Mouse (Mus musculus): ENCODE results near the gene Olfr1186. TPM values are rescaled to one million over a fixed set of nuclear protein-coding genes. Genes with fewer than 3 reads are reported as not detected.
"Not testable (repeated sequence)": the region's sequence is repeated elsewhere in the genome, so short reads cannot be mapped to it uniquely, and the experiment has no call there.

The Olfr1186 gene
- polyA plus RNA-seq (2016; fragmentation: Nextera tagmentation; extraction: Ambion mirVana), result not detected in 2 replicates

GRCm38 (mm10) chr2:88518251-88518650, at the start of gene Olfr1186:
Gene Olfr1186, plus strand, starts transcription at chr2:88518551.
- WGBS, result 89% methylated on average over 2 of the region's 2 CpGs
- no peaks in the 10 kb centered on the region for H3K9me3 ChIP-seq
- DNase-seq (ENCODE audit: extremely low spot score, low spot score), result no peak
- H3K36me3 ChIP-seq (replicated peaks), result no peaks in the 10 kb centered on the region
- no peaks in the 10 kb centered on the region for H3K4me1 ChIP-seq
- H3K4me3 ChIP-seq, result no peak within 1 kb of the TSS
- no peaks in the 10 kb centered on the region for H3K27me3 ChIP-seq (ENCODE audit: poor library complexity, severe bottlenecking)
- no peak within 1 kb of the TSS for H3K27ac ChIP-seq

DNA sequence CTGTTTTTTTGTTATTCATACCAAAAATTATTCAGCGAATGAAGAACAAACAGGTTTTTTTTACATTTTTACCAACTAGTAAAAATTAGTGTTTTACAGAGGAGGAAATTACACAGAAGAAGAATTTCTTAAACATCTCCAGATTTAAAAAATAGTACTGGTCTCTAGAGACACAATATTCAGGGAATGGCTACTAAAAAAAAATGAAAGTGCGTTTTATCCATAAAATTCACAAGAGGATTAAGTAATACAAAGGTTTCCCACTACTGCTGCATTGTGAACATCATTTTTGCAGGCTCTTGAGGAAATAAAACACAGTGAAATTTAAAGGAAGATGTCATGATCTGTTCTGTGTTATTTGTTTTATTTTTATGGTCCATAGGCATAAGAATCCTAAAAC, 35.1 kb upstream of the Olfr1186 start, which contains the start of gene Olfr1184:
Gene Olfr1184, plus strand, starts transcription at position 301 of the 400 bp plus-strand sequence.
- no peak for DNase-seq (ENCODE audit: extremely low spot score, low spot score)
- H3K4me3 ChIP-seq, result no peak within 1 kb of the TSS
- no peaks in the 10 kb centered on the region for H3K9me3 ChIP-seq
- H3K4me1 ChIP-seq, result no peaks in the 10 kb centered on the region
- no peaks in the 10 kb centered on the region for H3K36me3 ChIP-seq (replicated peaks)
- WGBS, result 91% methylated on average over 2 of the region's 2 CpGs
- no peak within 1 kb of the TSS for H3K27ac ChIP-seq
- H3K27me3 ChIP-seq (ENCODE audit: poor library complexity, severe bottlenecking), result no peaks in the 10 kb centered on the region

DNA sequence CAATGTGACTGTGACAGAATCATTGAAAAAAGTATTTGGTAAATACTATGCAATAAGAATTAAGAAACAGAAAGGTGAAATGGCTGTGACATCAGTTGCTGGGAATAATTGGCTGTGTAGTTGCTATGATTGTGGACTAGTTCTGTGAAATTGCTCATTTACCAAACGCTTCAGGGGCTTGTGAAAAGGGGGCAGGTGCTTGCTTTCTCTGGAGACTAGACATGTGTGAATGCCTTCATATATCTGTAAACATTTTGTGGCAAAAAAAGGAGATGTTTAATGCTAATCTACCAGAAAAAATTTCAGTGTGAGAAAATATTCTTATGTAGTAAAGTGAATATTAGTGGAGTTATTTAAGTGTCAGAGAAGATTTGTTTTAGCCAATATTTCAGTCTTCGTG, 25.3 kb upstream of the Olfr1186 start, which contains the start of gene Olfr1185-ps1:
Gene Olfr1185-ps1, plus strand, starts transcription at position 301 of the 400 bp plus-strand sequence.
- H3K36me3 ChIP-seq (replicated peaks), result no peaks in the 10 kb centered on the region
- no peak for DNase-seq (ENCODE audit: extremely low spot score, low spot score)
- H3K27me3 ChIP-seq (ENCODE audit: poor library complexity, severe bottlenecking), result no peaks in the 10 kb centered on the region
- H3K27ac ChIP-seq, result no peak within 1 kb of the TSS
- no peaks in the 10 kb centered on the region for H3K4me1 ChIP-seq
- H3K9me3 ChIP-seq, result no peaks in the 10 kb centered on the region
- no peak within 1 kb of the TSS for H3K4me3 ChIP-seq
- WGBS, result 75% methylated on average over 2 of the region's 2 CpGs

DNA sequence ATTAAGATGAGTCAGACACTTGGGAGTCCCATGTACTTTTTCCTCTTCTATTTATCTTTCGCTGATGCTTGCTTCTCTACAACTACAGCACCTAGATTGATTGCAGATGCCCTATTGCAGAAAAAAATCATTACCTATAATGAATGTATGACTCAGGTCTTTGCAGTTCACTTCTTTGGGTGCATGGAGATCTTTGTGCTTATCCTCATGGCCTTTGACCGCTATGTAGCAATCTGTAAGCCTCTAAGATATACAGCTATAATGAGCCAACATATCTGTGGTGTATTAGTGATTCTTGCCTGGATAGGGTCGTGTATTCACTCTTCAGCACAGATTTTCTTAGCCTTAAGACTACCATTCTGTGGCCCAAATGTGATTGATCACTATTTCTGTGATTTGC, 7.4 kb downstream of the Olfr1186 start:
- DNase-seq (ENCODE audit: extremely low spot score, low spot score), result no peak
- no peak overlapping the region for H3K27ac ChIP-seq
- WGBS, result 81% methylated on average over 3 of the region's 3 CpGs
- H3K4me3 ChIP-seq, result no peak overlapping the region
- no peaks in the 10 kb centered on the region for H3K4me1 ChIP-seq
- H3K9me3 ChIP-seq, result no peaks in the 10 kb centered on the region
- no peaks in the 10 kb centered on the region for H3K27me3 ChIP-seq (ENCODE audit: poor library complexity, severe bottlenecking)
- H3K36me3 ChIP-seq (replicated peaks), result no peaks in the 10 kb centered on the region

DNA sequence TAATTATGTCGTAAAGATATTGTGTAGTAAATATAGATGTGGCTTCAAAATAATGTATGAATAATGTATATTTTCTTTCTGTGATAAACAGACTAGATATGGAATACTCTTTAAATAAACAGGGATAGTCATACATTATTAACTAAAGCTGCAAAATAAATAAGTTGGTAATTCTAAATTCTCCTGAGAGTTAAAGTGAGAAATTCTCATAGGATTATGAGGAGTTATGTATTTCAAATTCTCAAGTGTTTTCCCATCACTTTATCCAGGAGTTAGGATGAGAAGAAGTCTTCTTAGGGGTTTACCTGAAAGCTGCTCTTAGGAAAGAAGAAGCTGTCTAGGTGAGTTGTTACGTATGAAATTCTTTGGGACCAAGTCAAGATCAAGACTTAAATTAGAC, 38.3 kb downstream of the Olfr1186 start, which contains the start of gene Olfr1188:
Gene Olfr1188, plus strand, starts transcription at position 301 of the 400 bp plus-strand sequence.
- Histone ChIP-seq H3K4me3 (no peak within 1 kb of the TSS), H3K27ac (no peak within 1 kb of the TSS), H3K9me3 (no peaks in the 10 kb centered on the region), H3K4me1 (no peaks in the 10 kb centered on the region), H3K36me3 (replicated peaks) (no peaks in the 10 kb centered on the region), H3K27me3 (ENCODE audit: poor library complexity, severe bottlenecking) (no peaks in the 10 kb centered on the region)
- no peak for DNase-seq (ENCODE audit: extremely low spot score, low spot score)
- WGBS, result 86% methylated on average over 2 of the region's 2 CpGs

DNA sequence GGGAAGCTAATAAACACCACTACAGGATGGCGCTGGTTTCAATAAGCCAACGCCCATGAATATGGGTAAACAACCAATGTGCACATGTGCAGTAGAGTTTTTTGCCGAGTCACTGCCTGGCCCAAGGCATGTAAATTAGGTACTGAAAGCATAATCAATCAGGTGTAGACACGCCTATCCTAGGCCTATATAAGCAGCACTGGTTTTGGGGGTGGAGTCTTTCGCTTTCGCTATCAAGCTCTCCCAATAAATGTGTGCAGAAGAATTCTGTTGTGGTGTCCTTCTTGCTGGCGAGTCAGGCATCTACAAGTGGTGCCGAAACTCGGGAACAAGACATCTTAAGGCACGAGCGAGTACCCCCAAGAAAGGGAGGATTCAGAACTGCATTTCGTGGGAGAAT, 54.3 kb downstream of the Olfr1186 start:
- not testable (repeated sequence) for H3K4me1 ChIP-seq; DNase-seq (ENCODE audit: extremely low spot score, low spot score); H3K9me3 ChIP-seq; H3K36me3 ChIP-seq (replicated peaks); H3K27me3 ChIP-seq (ENCODE audit: poor library complexity, severe bottlenecking); H3K27ac ChIP-seq; H3K4me3 ChIP-seq
- WGBS, result 92% methylated on average over 12 of the region's 12 CpGs

Other genes starting within 250 kb of the Olfr1186 start
- gene Olfr1173, start 238.7 kb upstream of the Olfr1186 start, polyA plus RNA-seq (2016; fragmentation: Nextera tagmentation; extraction: Ambion mirVana), result not detected in 2 replicates
- gene Olfr1174-ps, start 203.4 kb upstream of the Olfr1186 start, polyA plus RNA-seq (2016; fragmentation: Nextera tagmentation; extraction: Ambion mirVana), result not detected in 2 replicates
- not detected in 2 replicates for gene Olfr1175-ps, start 191.3 kb upstream of the Olfr1186 start, polyA plus RNA-seq (2016; fragmentation: Nextera tagmentation; extraction: Ambion mirVana)
- gene Olfr1176, start 181.8 kb upstream of the Olfr1186 start, polyA plus RNA-seq (2016; fragmentation: Nextera tagmentation; extraction: Ambion mirVana), result not detected in 2 replicates
- not detected in 2 replicates for gene Olfr1177-ps, start 172.1 kb upstream of the Olfr1186 start, polyA plus RNA-seq (2016; fragmentation: Nextera tagmentation; extraction: Ambion mirVana)
- not detected in 2 replicates for gene Olfr1178, start 131.5 kb upstream of the Olfr1186 start, polyA plus RNA-seq (2016; fragmentation: Nextera tagmentation; extraction: Ambion mirVana)
- not detected in 2 replicates for gene Olfr1179, start 112.1 kb upstream of the Olfr1186 start, polyA plus RNA-seq (2016; fragmentation: Nextera tagmentation; extraction: Ambion mirVana)
- gene Olfr1180, start 99.4 kb upstream of the Olfr1186 start, polyA plus RNA-seq (2016; fragmentation: Nextera tagmentation; extraction: Ambion mirVana), result not detected in 2 replicates
- gene Olfr1181, start 92.4 kb upstream of the Olfr1186 start, polyA plus RNA-seq (2016; fragmentation: Nextera tagmentation; extraction: Ambion mirVana), result not detected in 2 replicates
- gene Gm13757, start 69.4 kb upstream of the Olfr1186 start, polyA plus RNA-seq (2016; fragmentation: Nextera tagmentation; extraction: Ambion mirVana), result not detected in 2 replicates
- gene Olfr1183, start 63.7 kb upstream of the Olfr1186 start, polyA plus RNA-seq (2016; fragmentation: Nextera tagmentation; extraction: Ambion mirVana), result not detected in 2 replicates
- not detected in 2 replicates for gene Olfr1184, start 35.0 kb upstream of the Olfr1186 start, polyA plus RNA-seq (2016; fragmentation: Nextera tagmentation; extraction: Ambion mirVana)
- not detected in 2 replicates for gene Olfr1185-ps1, start 25.2 kb upstream of the Olfr1186 start, polyA plus RNA-seq (2016; fragmentation: Nextera tagmentation; extraction: Ambion mirVana)
- gene Olfr1188, start 38.4 kb downstream of the Olfr1186 start, polyA plus RNA-seq (2016; fragmentation: Nextera tagmentation; extraction: Ambion mirVana), result not detected in 2 replicates
- not detected in 2 replicates for gene Olfr1189, start 67.9 kb downstream of the Olfr1186 start, polyA plus RNA-seq (2016; fragmentation: Nextera tagmentation; extraction: Ambion mirVana)
- not detected in 2 replicates for gene Olfr1191-ps1, start 122.0 kb downstream of the Olfr1186 start, polyA plus RNA-seq (2016; fragmentation: Nextera tagmentation; extraction: Ambion mirVana)
- gene Olfr1192-ps1, start 130.0 kb downstream of the Olfr1186 start, polyA plus RNA-seq (2016; fragmentation: Nextera tagmentation; extraction: Ambion mirVana), result not detected in 2 replicates
- gene Olfr1193, start 157.1 kb downstream of the Olfr1186 start, polyA plus RNA-seq (2016; fragmentation: Nextera tagmentation; extraction: Ambion mirVana), result not detected in 2 replicates
- not detected in 2 replicates for gene Olfr1195, start 170.6 kb downstream of the Olfr1186 start, polyA plus RNA-seq (2016; fragmentation: Nextera tagmentation; extraction: Ambion mirVana)
- not detected in 2 replicates for gene Olfr1196, start 186.0 kb downstream of the Olfr1186 start, polyA plus RNA-seq (2016; fragmentation: Nextera tagmentation; extraction: Ambion mirVana)
- not detected in 2 replicates for gene Olfr1197, start 213.8 kb downstream of the Olfr1186 start, polyA plus RNA-seq (2016; fragmentation: Nextera tagmentation; extraction: Ambion mirVana)
- not detected in 2 replicates for gene Olfr1198, start 232.8 kb downstream of the Olfr1186 start, polyA plus RNA-seq (2016; fragmentation: Nextera tagmentation; extraction: Ambion mirVana)
- gene Olfr1199, start 241.9 kb downstream of the Olfr1186 start, polyA plus RNA-seq (2016; fragmentation: Nextera tagmentation; extraction: Ambion mirVana), result not detected in 2 replicates

Measured in forebrain, embryonic 10.5 days (tissue).